Mouse (Mus musculus): Measurements from ENCODE around the gene Gm5800. TPM values are rescaled to one million over a fixed set of nuclear protein-coding genes. Genes with fewer than 3 reads are reported as not detected.
"Not testable (repeated sequence)": the region's sequence is repeated elsewhere in the genome, so short reads cannot be mapped to it uniquely, and the experiment has no call there.

The Gm5800 gene
- not detected in 2 replicates for polyA plus RNA-seq (2015; fragmentation: Nextera tagmentation; extraction: Ambion mirVana)

DNA sequence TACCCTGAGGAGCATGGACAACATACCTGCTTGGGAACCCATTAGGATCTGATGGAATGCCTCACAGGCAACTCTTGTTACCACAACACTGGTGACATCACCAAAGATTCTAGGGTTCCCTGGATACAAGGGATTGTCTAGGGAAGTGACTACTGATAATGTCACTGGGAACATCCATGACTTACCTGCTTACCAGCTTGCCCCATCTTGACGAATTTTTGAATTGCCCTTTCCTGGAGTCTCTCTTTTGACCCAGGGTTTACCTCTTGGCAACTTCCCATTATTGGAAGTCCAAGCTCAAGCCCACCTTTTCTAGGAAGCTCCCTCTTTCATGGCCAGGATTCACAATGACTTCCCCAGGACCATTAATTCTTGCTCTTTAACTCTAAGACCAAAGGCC, at the start of gene Gm5800:
Gene Gm5800, minus strand, starts transcription at position 101 of the 400 bp plus-strand sequence.
- Histone ChIP-seq H3K27me3 (no peaks in the 10 kb centered on the region), H3K4me2 (no peak within 1 kb of the TSS), H3K27ac (no peak within 1 kb of the TSS), H3K9ac (no peak within 1 kb of the TSS), H3K9me3 (no peaks in the 10 kb centered on the region), H3K4me1 (no peaks in the 10 kb centered on the region), H3K4me3 (no peak within 1 kb of the TSS), H3K36me3 (no peaks in the 10 kb centered on the region)
- 29% methylated on average over 1 of the region's 1 CpGs for WGBS
- no peak for ATAC-seq (ENCODE audit: borderline replicate concordance, extremely low read depth, low FRiP score, low TSS enrichment)

DNA sequence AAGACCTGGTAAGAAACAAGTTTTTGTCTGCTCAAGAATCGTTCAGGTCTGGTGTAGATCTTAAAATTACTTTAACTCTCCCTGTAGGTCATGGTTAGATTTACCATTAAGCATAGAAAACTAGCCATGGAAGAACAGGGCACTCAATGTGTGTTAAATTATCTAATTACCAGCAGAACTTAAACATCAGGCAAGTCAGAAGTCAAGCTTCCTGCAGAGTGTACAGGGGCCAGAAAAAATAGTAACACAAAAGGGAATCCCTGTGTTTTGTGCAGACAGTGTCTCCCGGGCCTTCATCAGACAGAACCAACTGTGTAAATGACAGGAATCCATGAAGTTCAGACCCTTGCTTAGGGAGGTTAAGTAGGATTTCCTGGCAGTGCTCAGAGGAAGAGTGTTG, 39.0 kb upstream of the Gm5800 start:
- no peak for ATAC-seq (ENCODE audit: borderline replicate concordance, extremely low read depth, low FRiP score, low TSS enrichment)
- WGBS = 71% methylated on average over 2 of the region's 2 CpGs
- H3K9ac ChIP-seq = no peak overlapping the region

DNA sequence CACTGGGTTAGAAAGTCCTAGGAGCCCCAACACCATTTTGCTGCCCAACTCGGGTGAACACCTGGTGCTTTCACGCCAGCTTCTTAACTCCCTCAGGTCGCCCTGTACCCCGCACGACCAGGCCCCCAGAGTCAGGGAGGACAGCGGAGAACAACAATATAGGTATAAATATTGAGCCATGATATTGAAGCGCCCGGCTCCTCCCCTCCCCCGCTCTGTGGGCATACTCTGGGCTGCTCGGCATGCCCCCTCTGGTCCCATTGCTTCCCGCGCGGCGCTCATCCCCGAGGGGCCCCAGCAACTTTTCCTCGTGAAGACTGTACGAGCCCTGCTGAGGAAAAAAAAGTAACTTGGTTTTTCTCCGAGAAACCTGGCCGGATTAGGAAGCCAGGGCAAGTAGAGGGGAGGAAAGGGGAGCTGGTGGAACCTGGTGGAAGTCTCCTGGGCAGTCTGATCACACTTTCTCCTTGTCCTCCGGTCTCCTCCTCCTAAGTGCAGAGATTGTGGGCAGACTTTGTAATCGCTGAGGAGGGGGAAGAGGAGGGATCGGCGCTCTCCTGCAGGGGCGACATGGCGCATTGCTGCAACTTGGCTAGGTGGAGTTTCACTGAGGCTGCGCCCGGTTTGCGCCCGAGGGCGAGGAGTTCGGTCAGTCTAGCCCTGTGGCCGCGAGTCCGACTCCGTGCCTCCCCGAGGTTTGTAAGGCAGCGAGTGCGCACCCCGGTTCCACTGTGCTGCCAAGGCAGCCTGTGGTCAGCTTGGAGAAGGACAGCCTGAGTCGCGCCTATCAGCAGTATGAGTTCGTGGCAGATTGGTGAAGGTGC, 23.6 kb upstream of the Gm5800 start:
- Histone ChIP-seq H3K4me2 (peak overlapping the region; percentile 82), H3K9ac (no peak overlapping the region), H3K4me3 (peak overlapping the region; percentile 42), H3K36me3 (no peaks in the 10 kb centered on the region), H3K4me1 (0 out of 2 replicates have a peak, but pooled peaks cover 12% of the 10 kb centered on the region), H3K27me3 (peaks cover 45% of the 10 kb centered on the region), H3K9me3 (no peaks in the 10 kb centered on the region), H3K27ac (no peak overlapping the region)
- ATAC-seq (ENCODE audit: borderline replicate concordance, extremely low read depth, low FRiP score, low TSS enrichment) = peak; percentile 46
- WGBS = under 1% methylated on average over 42 of the region's 42 CpGs

More for the DNA sequence above, 39.0 kb upstream of the Gm5800 start:
- Histone ChIP-seq H3K36me3 (no peaks in the 10 kb centered on the region), H3K9me3 (no peaks in the 10 kb centered on the region), H3K4me1 (no peaks in the 10 kb centered on the region), H3K4me2 (no peak overlapping the region), H3K27me3 (no peaks in the 10 kb centered on the region), H3K4me3 (no peak overlapping the region), H3K27ac (no peak overlapping the region)

DNA sequence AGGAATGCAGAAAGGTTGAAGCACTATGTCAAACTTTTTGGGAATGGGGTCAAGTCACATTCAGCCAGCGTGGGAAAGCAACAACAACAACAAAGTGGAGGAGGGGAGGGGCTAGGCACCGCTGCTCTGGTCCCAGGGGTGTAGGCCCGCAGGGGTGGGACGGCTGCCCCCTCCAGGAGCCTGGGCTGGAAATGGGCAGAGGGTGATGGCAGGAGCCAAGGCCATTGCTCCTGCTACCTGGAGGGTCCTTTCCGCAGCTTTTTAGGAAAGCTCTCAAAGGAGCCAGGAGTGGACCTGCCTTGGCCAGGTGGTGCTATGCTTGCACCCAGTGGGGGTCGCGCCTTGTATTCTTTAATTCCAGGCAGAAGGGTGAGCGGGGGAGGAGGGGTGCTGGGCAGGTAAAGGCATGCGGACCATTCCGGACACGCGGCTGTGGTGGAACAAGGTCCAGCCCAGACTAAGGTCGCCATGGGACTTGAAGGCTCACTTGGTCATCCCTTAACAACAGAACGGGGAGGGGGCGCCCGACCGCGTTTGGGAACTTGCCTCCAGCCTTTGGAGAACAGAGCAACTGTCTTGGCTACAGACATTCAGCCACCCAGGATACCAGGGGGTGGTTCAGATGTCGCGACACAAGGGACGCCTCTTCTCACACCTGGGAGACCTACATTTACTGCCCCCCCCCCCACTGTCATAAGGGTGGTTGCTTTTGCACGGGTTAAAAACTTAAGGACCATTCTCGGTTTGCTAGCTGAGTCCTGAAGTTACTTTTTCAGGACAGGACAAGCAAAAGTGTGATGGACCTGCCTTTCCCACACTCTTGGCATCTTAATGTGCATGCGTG, 22.4 kb upstream of the Gm5800 start:
- Histone ChIP-seq H3K4me3 (peak overlapping the region; percentile 7; the same call in 1 of the 2 replicates), H3K9ac (no peak overlapping the region), H3K9me3 (no peaks in the 10 kb centered on the region), H3K27me3 (peaks cover 45% of the 10 kb centered on the region), H3K36me3 (no peaks in the 10 kb centered on the region), H3K27ac (no peak overlapping the region), H3K4me2 (peak overlapping the region; percentile 82), H3K4me1 (0 out of 2 replicates have a peak, but pooled peaks cover 12% of the 10 kb centered on the region)
- 1% methylated on average over 23 of the region's 24 CpGs for WGBS
- peak; percentile 46 for ATAC-seq (ENCODE audit: borderline replicate concordance, extremely low read depth, low FRiP score, low TSS enrichment)

DNA sequence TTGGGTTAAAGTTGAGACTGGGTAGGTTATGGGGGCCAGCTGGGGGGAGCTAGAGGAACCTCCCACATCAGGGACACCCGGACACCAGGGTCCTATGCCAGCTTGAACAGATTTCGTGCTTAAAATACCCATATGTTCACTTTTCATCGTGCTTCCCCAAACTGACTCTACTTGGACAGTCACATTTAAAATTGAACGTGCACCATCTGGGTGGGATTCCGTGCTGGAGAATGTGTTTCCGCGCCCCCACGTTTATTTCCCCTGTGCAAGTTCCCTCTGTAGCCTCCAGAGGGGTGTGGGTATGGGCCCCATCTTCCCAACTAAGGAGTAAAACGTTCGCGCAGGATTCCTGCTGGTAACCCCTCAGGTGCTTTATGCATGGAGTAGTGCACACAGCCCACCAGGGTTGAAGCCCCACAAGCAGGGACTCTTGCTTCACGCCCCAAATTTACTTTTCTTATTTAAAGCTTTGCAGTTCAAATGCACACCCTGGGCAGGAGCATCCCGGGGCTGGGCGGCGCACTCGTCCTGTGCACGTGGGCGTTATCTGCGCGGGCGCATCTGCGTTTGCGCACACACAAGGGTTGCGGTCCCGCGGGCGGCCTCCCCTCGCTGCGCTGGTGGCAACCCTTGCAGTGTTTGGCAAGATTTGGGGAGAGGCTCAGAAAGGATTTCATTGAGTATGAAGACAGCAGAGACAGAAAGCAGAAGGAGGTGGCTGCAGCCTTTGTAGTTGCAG, 21.6 kb upstream of the Gm5800 start:
- ATAC-seq (ENCODE audit: borderline replicate concordance, extremely low read depth, low FRiP score, low TSS enrichment) = no peak
- 2% methylated on average over 29 of the region's 29 CpGs for WGBS
- H3K27me3 ChIP-seq = peaks cover 45% of the 10 kb centered on the region
- no peak overlapping the region for H3K27ac ChIP-seq
- no peaks in the 10 kb centered on the region for H3K36me3 ChIP-seq
- H3K4me2 ChIP-seq = peak overlapping the region; percentile 82
- 0 out of 2 replicates have a peak, but pooled peaks cover 12% of the 10 kb centered on the region for H3K4me1 ChIP-seq
- no peak overlapping the region for H3K9ac ChIP-seq
- no peaks in the 10 kb centered on the region for H3K9me3 ChIP-seq
- H3K4me3 ChIP-seq = no peak overlapping the region; the same call in 1 of the 2 replicates

DNA sequence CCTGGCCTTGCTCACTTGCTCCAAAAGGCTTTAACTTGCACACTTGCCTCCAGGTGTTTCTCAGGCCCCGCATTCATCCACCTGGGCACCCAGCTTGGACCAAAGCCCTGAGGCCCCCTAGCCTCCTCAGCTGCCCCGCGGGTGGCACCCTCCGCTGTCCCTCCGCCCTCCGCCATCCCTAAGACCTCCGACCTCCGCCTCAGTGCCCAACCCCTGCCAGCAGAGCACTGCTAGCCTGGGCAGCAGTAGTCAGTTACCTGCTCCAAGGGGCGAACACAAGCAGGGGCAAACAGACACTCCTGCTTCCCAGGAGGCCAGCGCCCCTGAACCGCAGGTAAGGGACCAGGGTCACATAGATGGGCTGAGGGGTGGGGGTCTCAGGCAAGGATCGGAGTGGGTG, 21.0 kb upstream of the Gm5800 start:
- Histone ChIP-seq H3K9ac (no peak overlapping the region), H3K27me3 (peaks cover 45% of the 10 kb centered on the region), H3K4me1 (0 out of 2 replicates have a peak, but pooled peaks cover 12% of the 10 kb centered on the region), H3K4me2 (no peak overlapping the region), H3K27ac (no peak overlapping the region), H3K9me3 (no peaks in the 10 kb centered on the region), H3K36me3 (no peaks in the 10 kb centered on the region), H3K4me3 (no peak overlapping the region)
- 21% methylated on average over 12 of the region's 12 CpGs for WGBS
- ATAC-seq (ENCODE audit: borderline replicate concordance, extremely low read depth, low FRiP score, low TSS enrichment) = no peak; the same call in 1 of the 2 replicates

DNA sequence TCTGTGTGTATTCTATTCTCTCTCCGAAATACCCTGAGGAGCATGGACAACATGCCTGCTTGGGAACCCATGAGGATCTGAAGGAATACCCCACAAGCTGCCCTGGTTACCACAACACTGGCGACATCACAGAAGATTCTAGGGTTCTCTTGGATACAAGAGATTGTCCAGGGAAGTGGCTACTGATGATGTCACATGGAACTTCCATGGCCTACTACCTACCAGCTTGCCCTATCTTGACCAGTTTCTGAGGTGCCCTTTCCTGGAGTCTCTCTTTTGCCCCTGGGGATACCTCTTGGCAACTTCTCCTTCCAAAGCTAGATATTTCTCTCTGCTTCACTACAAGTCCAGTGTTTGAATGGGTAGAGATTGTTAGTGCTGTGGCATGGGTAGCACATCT, 21.6 kb downstream of the Gm5800 start, which contains the start of gene Gm17079:
Gene Gm17079, minus strand, starts transcription at position 101 of the 400 bp plus-strand sequence.
- not testable (repeated sequence) for ATAC-seq (ENCODE audit: borderline replicate concordance, extremely low read depth, low FRiP score, low TSS enrichment)
- 86% methylated on average over 1 of the region's 2 CpGs for WGBS

DNA sequence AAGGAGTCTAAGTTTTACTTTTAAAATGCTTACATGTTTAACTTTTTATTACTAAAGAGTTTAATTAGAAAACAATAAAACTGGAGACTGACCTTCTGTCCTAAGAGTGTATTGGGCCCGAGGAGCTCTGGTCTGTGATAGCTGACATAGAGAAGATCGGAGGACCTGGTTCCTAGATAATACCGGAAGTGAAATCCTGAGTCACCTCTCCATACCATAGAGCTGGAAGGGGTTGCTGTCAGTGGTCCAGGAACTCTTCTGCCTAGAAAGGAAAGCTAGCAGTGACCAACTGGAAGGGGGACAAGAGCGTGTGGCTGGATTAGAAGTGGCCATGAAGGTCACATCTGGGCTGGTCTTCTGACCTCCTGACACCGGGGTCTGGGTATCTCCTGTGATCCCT, 39.7 kb downstream of the Gm5800 start:
- no peak for ATAC-seq (ENCODE audit: borderline replicate concordance, extremely low read depth, low FRiP score, low TSS enrichment)
- H3K4me1 ChIP-seq = no peaks in the 10 kb centered on the region
- no peak overlapping the region for H3K4me3 ChIP-seq
- H3K36me3 ChIP-seq = no peaks in the 10 kb centered on the region
- no peak overlapping the region for H3K4me2 ChIP-seq
- H3K9ac ChIP-seq = no peak overlapping the region
- H3K27ac ChIP-seq = no peak overlapping the region
- H3K27me3 ChIP-seq = no peaks in the 10 kb centered on the region
- 86% methylated on average over 5 of the region's 5 CpGs for WGBS
- no peaks in the 10 kb centered on the region for H3K9me3 ChIP-seq

More for the DNA sequence above, 21.6 kb downstream of the Gm5800 start, which contains the start of gene Gm17079:
- H3K9me3 ChIP-seq, H3K4me1 ChIP-seq, H3K4me2 ChIP-seq, H3K27ac ChIP-seq, H3K36me3 ChIP-seq, H3K27me3 ChIP-seq, H3K4me3 ChIP-seq, H3K9ac ChIP-seq: not testable (repeated sequence)

Other genes starting within 250 kb of the Gm5800 start
- not detected in 2 replicates for gene Gm5622, start 164.4 kb downstream of the Gm5800 start, polyA plus RNA-seq (2015; fragmentation: Nextera tagmentation; extraction: Ambion mirVana)
- not detected in 2 replicates for gene Gm17175, start 143.1 kb downstream of the Gm5800 start, polyA plus RNA-seq (2015; fragmentation: Nextera tagmentation; extraction: Ambion mirVana)
- not detected in 2 replicates for gene Gm17174, start 125.0 kb downstream of the Gm5800 start, polyA plus RNA-seq (2015; fragmentation: Nextera tagmentation; extraction: Ambion mirVana)
- gene Gm17078, start 105.9 kb downstream of the Gm5800 start, polyA plus RNA-seq (2015; fragmentation: Nextera tagmentation; extraction: Ambion mirVana) = not detected in 2 replicates
- gene Gm4181, start 81.5 kb downstream of the Gm5800 start, polyA plus RNA-seq (2015; fragmentation: Nextera tagmentation; extraction: Ambion mirVana) = not detected in 2 replicates
- gene Gm17079, start 21.7 kb downstream of the Gm5800 start, polyA plus RNA-seq (2015; fragmentation: Nextera tagmentation; extraction: Ambion mirVana) = not detected in 2 replicates
- gene Ang4, start 56.4 kb upstream of the Gm5800 start, polyA plus RNA-seq (2015; fragmentation: Nextera tagmentation; extraction: Ambion mirVana) = 0.22 TPM in 1 of 2 replicates, not detected in the other
- gene AY358078, start 82.9 kb upstream of the Gm5800 start, polyA plus RNA-seq (2015; fragmentation: Nextera tagmentation; extraction: Ambion mirVana) = not detected in 2 replicates
- gene Ear6, start 136.5 kb upstream of the Gm5800 start, polyA plus RNA-seq (2015; fragmentation: Nextera tagmentation; extraction: Ambion mirVana) = not detected in 2 replicates
- gene Mettl17, start 167.7 kb upstream of the Gm5800 start, polyA plus RNA-seq (2015; fragmentation: Nextera tagmentation; extraction: Ambion mirVana) = 40.0 and 40.1 TPM in 2 replicates
- gene Slc39a2, start 175.7 kb upstream of the Gm5800 start, polyA plus RNA-seq (2015; fragmentation: Nextera tagmentation; extraction: Ambion mirVana) = 0.34 and 0.38 TPM in 2 replicates
- gene Ndrg2, start 197.0 kb upstream of the Gm5800 start, polyA plus RNA-seq (2015; fragmentation: Nextera tagmentation; extraction: Ambion mirVana) = 60.6 and 63.7 TPM in 2 replicates
- gene Tppp2, start 201.2 kb upstream of the Gm5800 start, polyA plus RNA-seq (2015; fragmentation: Nextera tagmentation; extraction: Ambion mirVana) = not detected in 2 replicates
- gene Rnase13, start 205.6 kb upstream of the Gm5800 start, polyA plus RNA-seq (2015; fragmentation: Nextera tagmentation; extraction: Ambion mirVana) = not detected in 2 replicates